Mouse (Mus musculus) MEL (cell line): ENCODE measurements around the gene Prelid3b. TPM values are rescaled to one million over a fixed set of nuclear protein-coding genes. Genes with fewer than 3 reads are reported as not detected.

Experiments
- DNase-seq: peaks from one replicate; pipeline ENCODE4 v3.0.0; 2011; ENCODE audit warnings: low read depth, low spot score
- H3K27ac ChIP-seq: 2 replicates; pipeline ENCODE4 v1.5.1; 2012; ENCODE audit warnings: low read depth, mild to moderate bottlenecking, control low read depth, low read length, moderate library complexity; ENCODE audit not compliant: control insufficient read depth
- H3K27me3 ChIP-seq, 2 experiments: fragments of 150-350 bp in 1 of 2; sonication (generic) in 1 of 2; 2 replicates each; pipeline ENCODE4 v1.6.1; 2012; ENCODE audit warnings: low read length in 2 of 2, mild to moderate bottlenecking in 2 of 2, improper control_type of control experiment in 1 of 2, moderate library complexity in 1 of 2; ENCODE audit not compliant: insufficient read depth in 2 of 2, control insufficient read depth in 1 of 2
- H3K36me3 ChIP-seq, 2 experiments: 2 replicates each; pipeline ENCODE4 v1.6.1; 2012 to 2014; ENCODE audit warnings: low read length in 2 of 2, improper control_type of control experiment in 1 of 2, inconsistent platforms in 1 of 2, mild to moderate bottlenecking in 1 of 2; ENCODE audit not compliant: insufficient read depth in 2 of 2, control insufficient read depth in 1 of 2
- H3K4me1 ChIP-seq, 2 experiments: fragments of 150-350 bp in 1 of 2; sonication (generic) in 1 of 2; 2 replicates each; pipeline ENCODE4 v1.6.1; 2012; ENCODE audit warnings: low read length in 2 of 2, improper control_type of control experiment in 1 of 2, mild to moderate bottlenecking in 1 of 2; ENCODE audit not compliant: insufficient read depth in 2 of 2, control insufficient read depth in 1 of 2
- H3K4me3 ChIP-seq, 2 experiments: fragments of 150-350 bp in 1 of 2; sonication (generic) in 1 of 2; 2 replicates each; pipeline ENCODE4 v1.5.1; 2012; ENCODE audit warnings: low read depth in 2 of 2, low read length in 2 of 2, mild to moderate bottlenecking in 2 of 2, moderate library complexity in 2 of 2, control low read depth in 1 of 2, improper control_type of control experiment in 1 of 2; ENCODE audit not compliant: control insufficient read depth in 1 of 2, insufficient read depth in 1 of 2
- H3K79me2 ChIP-seq: 2 replicates; pipeline ENCODE4 v1.6.1; 2012; ENCODE audit warnings: mild to moderate bottlenecking, low read length, moderate library complexity; ENCODE audit not compliant: control insufficient read depth, poor library complexity, insufficient read depth
- H3K9ac ChIP-seq: 2 replicates; pipeline ENCODE4 v1.6.1; 2012; ENCODE audit warnings: low read depth, mild to moderate bottlenecking, control low read depth, low read length, moderate library complexity; ENCODE audit not compliant: control insufficient read depth, poor library complexity, severe bottlenecking
- H3K9me3 ChIP-seq: fragments of 150-350 bp; sonication (generic); replicated peaks from 2 replicates; pipeline ENCODE4 v1.6.1; 2012; ENCODE audit warnings: mild to moderate bottlenecking, low read length, improper control_type of control experiment, moderate library complexity; ENCODE audit not compliant: insufficient read depth
- BHLHE40 ChIP-seq: IDR thresholded peaks from 2 replicates; pipeline ENCODE4 v1.6.1; 2012; ENCODE audit warnings: low read depth, mild to moderate bottlenecking, inconsistent platforms, low read length, improper control_type of control experiment, borderline replicate concordance
- CHD2 ChIP-seq: IDR thresholded peaks from 2 replicates; pipeline ENCODE4 v1.6.1; 2011; ENCODE audit warnings: low read length, improper control_type of control experiment
- E2F4 ChIP-seq: IDR thresholded peaks from 2 replicates; pipeline ENCODE4 v1.6.1; 2011; ENCODE audit warnings: low read depth, low read length, improper control_type of control experiment, borderline replicate concordance
- ELF1 ChIP-seq: IDR thresholded peaks from 2 replicates; pipeline ENCODE4 v1.6.1; 2014; ENCODE audit warnings: low read depth, mild to moderate bottlenecking, inconsistent platforms, low read length, improper control_type of control experiment, moderate library complexity
- EP300 ChIP-seq, 2 experiments: IDR thresholded peaks; 2 replicates each; pipeline ENCODE4 v1.6.1; 2011; ENCODE audit warnings: improper control_type of control experiment in 2 of 2, low read length in 2 of 2, low read depth in 1 of 2, mild to moderate bottlenecking in 1 of 2
- GABPA ChIP-seq: IDR thresholded peaks from 2 replicates; pipeline ENCODE4 v1.6.1; 2012; ENCODE audit warnings: low read depth, mild to moderate bottlenecking, inconsistent platforms, low read length, improper control_type of control experiment, moderate library complexity
- GATA1 ChIP-seq: IDR thresholded peaks from 2 replicates; pipeline ENCODE4 v1.6.1; 2011; ENCODE audit warnings: low read depth, low read length, improper control_type of control experiment
- HCFC1 ChIP-seq: IDR thresholded peaks from 2 replicates; pipeline ENCODE4 v1.6.1; 2012; ENCODE audit warnings: low read depth, mild to moderate bottlenecking, inconsistent platforms, low read length, improper control_type of control experiment, moderate library complexity
- MAX ChIP-seq: IDR thresholded peaks from 2 replicates; pipeline ENCODE4 v1.6.1; 2011; ENCODE audit warnings: low read length, improper control_type of control experiment
- MXI1 ChIP-seq: IDR thresholded peaks from 2 replicates; pipeline ENCODE4 v1.6.1; 2011; ENCODE audit warnings: mild to moderate bottlenecking, low read depth, low read length, improper control_type of control experiment
- NELFE ChIP-seq: IDR thresholded peaks from 2 replicates; pipeline ENCODE4 v1.6.1; 2011; ENCODE audit warnings: low read depth, low read length, improper control_type of control experiment
- RAD21 ChIP-seq: IDR thresholded peaks from 2 replicates; pipeline ENCODE4 v1.6.1; 2011; ENCODE audit warnings: mild to moderate bottlenecking, low read depth, low read length, improper control_type of control experiment
- RCOR1 ChIP-seq: IDR thresholded peaks from 2 replicates; pipeline ENCODE4 v1.6.1; 2012; ENCODE audit warnings: low read depth, mild to moderate bottlenecking, inconsistent platforms, low read length, improper control_type of control experiment
- SIN3A ChIP-seq: IDR thresholded peaks from 2 replicates; pipeline ENCODE4 v1.6.1; 2012; ENCODE audit warnings: low read length, improper control_type of control experiment, inconsistent platforms
- SMC3 ChIP-seq: IDR thresholded peaks from 2 replicates; pipeline ENCODE4 v1.6.1; 2011; ENCODE audit warnings: low read depth, low read length, improper control_type of control experiment
- TAL1 ChIP-seq: IDR thresholded peaks from 2 replicates; pipeline ENCODE4 v1.6.1; 2012; ENCODE audit warnings: mild to moderate bottlenecking, inconsistent platforms, low read length, moderate library complexity, mixed read lengths
- TBP ChIP-seq: IDR thresholded peaks from 2 replicates; pipeline ENCODE4 v1.8.0; 2011; ENCODE audit warnings: low read depth, low read length, improper control_type of control experiment
- TCF12 ChIP-seq: IDR thresholded peaks from 2 replicates; pipeline ENCODE4 v1.6.1; 2014; ENCODE audit warnings: low read depth, mild to moderate bottlenecking, inconsistent platforms, low read length, improper control_type of control experiment, moderate library complexity
- USF1 ChIP-seq: IDR thresholded peaks from 2 replicates; pipeline ENCODE4 v1.6.1; 2014; ENCODE audit warnings: low read depth, mild to moderate bottlenecking, inconsistent platforms, low read length, improper control_type of control experiment, moderate library complexity
- USF2 ChIP-seq, 2 experiments: IDR thresholded peaks; 2 replicates each; pipeline ENCODE4 v1.6.1; 2011 to 2012; ENCODE audit warnings: improper control_type of control experiment in 2 of 2, low read length in 2 of 2, borderline replicate concordance in 1 of 2, inconsistent platforms in 1 of 2, low read depth in 1 of 2, mild to moderate bottlenecking in 1 of 2; ENCODE audit not compliant: insufficient read depth in 1 of 2
- ZNF384 ChIP-seq: IDR thresholded peaks from 2 replicates; pipeline ENCODE4 v1.6.1; 2012; ENCODE audit warnings: low read depth, mild to moderate bottlenecking, inconsistent platforms, low read length, improper control_type of control experiment
- polyA plus RNA-seq, 2 experiments: library from polyadenylated mRNA; stranded (reverse) in 1 of 2; unstranded in 1 of 2; fragments of >175 nt in 1 of 2; fragments of >200 nt in 1 of 2; gene quantifications; 2 replicates each; pipeline versions ENCODE4 v1.2.1 to v1.2.4; 2012; ENCODE audit warnings: low replicate concordance in 2 of 2, low read depth in 1 of 2; ENCODE audit not compliant: insufficient read length in 2 of 2, insufficient read depth in 1 of 2, missing spikeins in 1 of 2
- total RNA-seq: library from RNA; depleted of rRNA; stranded (reverse); fragments of 300-350 nt; gene quantifications from 2 replicates; pipeline ENCODE4 v1.2.3, GENCODE M21; 2012

The Prelid3b gene
- total and polyA plus RNA-seq, 3 experiments, result 142 to 210 (median 189) TPM

GRCm38 (mm10) chr2:174502831-174503460 is 30.1 kb upstream of the Prelid3b start:
- Histone ChIP-seq H3K27ac (no peak overlapping the region), H3K4me3 (peak overlapping the region; percentile 24 to 43; a peak in 3 of 4 replicates), H3K9ac (0 out of 2 replicates have a peak overlapping the region, but pooled peaks have one; percentile 27)

GRCm38 (mm10) chr2:174502321-174502720 is 29.4 kb upstream of the Prelid3b start:
- Histone ChIP-seq H3K4me3 (peak overlapping the region in 1 of 2 experiments; percentile 43; a peak in 2 of 4 replicates), H3K79me2 (no peaks in the 10 kb centered on the region), H3K9me3 (no peaks in the 10 kb centered on the region), H3K27me3 (no peaks in the 10 kb centered on the region; a peak in 1 of 4 replicates), H3K9ac (peak overlapping the region; percentile 21; the same call in 1 of the 2 replicates), H3K27ac (no peak overlapping the region), H3K4me1 (peaks cover 0 to 8% of the 10 kb centered on the region in 2 experiments; a peak in 1 of 4 replicates), H3K36me3 (0 out of 4 replicates have a peak, but pooled peaks cover 0 to 7% of the 10 kb centered on the region in 2 experiments)
- DNase-seq, result peak; percentile 36
- no peak for TF ChIP-seq USF1
- no peak for TF ChIP-seq NELFE
- no peak for TF ChIP-seq MXI1
- TF ChIP-seq HCFC1, result no peak
- no peak for TF ChIP-seq TAL1
- no peak for TF ChIP-seq CHD2
- TF ChIP-seq TCF12, result no peak
- TF ChIP-seq MAX, result no peak
- TF ChIP-seq E2F4, result no peak
- no peak for TF ChIP-seq SIN3A

More at GRCm38 (mm10) chr2:174502831-174503460, 30.1 kb upstream of the Prelid3b start:
- H3K27me3 ChIP-seq, result no peaks in the 10 kb centered on the region; a peak in 1 of 4 replicates
- H3K9me3 ChIP-seq, result no peaks in the 10 kb centered on the region
- H3K36me3 ChIP-seq, result 0 out of 4 replicates have a peak, but pooled peaks cover 0 to 7% of the 10 kb centered on the region in 2 experiments
- TF ChIP-seq BHLHE40, result no peak
- TF ChIP-seq GATA1, result peak; percentile 48; the same call in 1 of the 2 replicates
- TF ChIP-seq EP300 (IDR thresholded peaks at IDR 0.05; ENCODE audit: low read depth in 1 of 2, low read length in 2 of 2), result peak in 1 of 2 experiments; percentile 30; a peak in 2 of 4 replicates
- 0 out of 2 replicates have a peak, but pooled peaks have one; percentile 34 for TF ChIP-seq SIN3A
- peak; percentile 55 for DNase-seq
- H3K4me1 ChIP-seq, result peaks cover 0 to 8% of the 10 kb centered on the region in 2 experiments; a peak in 1 of 4 replicates
- H3K79me2 ChIP-seq, result no peaks in the 10 kb centered on the region

- Histone ChIP-seq H3K4me3 (no peak overlapping the region), H3K9me3 (no peaks in the 10 kb centered on the region), H3K27me3 (no peaks in the 10 kb centered on the region; a peak in 1 of 4 replicates), H3K36me3 (0 out of 4 replicates have a peak, but pooled peaks cover 0 to 7% of the 10 kb centered on the region in 2 experiments), H3K9ac (no peak overlapping the region), H3K4me1 (peaks cover 0 to 8% of the 10 kb centered on the region in 2 experiments; a peak in 1 of 4 replicates), H3K79me2 (no peaks in the 10 kb centered on the region), H3K27ac (no peak overlapping the region)
- TF ChIP-seq ELF1, result no peak
- no peak for TF ChIP-seq SMC3
- no peak for TF ChIP-seq GABPA
- TF ChIP-seq RAD21, result no peak
- no peak for TF ChIP-seq ZNF384
- no peak for TF ChIP-seq RCOR1
- TF ChIP-seq TBP, result no peak
- TF ChIP-seq USF2 (IDR thresholded peaks at IDR 0.05; ENCODE audit: borderline replicate concordance in 1 of 2, insufficient read depth in 1 of 2, low read depth in 1 of 2, low read length in 2 of 2), result no peak
- no peak for TF ChIP-seq MAX
- no peak for TF ChIP-seq HCFC1
- no peak for DNase-seq
Observed at GRCm38 (mm10) chr2:174501517-174501916, 28.6 kb upstream of the Prelid3b start.
